Mouse (Mus musculus): ENCODE measurements around the gene Limk2. TPM values are rescaled to one million over a fixed set of nuclear protein-coding genes. Genes with fewer than 3 reads are reported as not detected.

The Limk2 gene
- polyA plus RNA-seq, 1 experiment from 2014 or later = 63.8 TPM

GRCm38 (mm10) chr11:3387482-3388196, 21.4 kb downstream of the Limk2 start:
- 90% methylated on average over 6 of the region's 6 CpGs for WGBS
- Histone ChIP-seq H3K9ac (ENCODE audit: low read depth, low read length) (no peak overlapping the region), H3K9me3 (ENCODE audit: control insufficient read depth, low read length) (no peaks in the 10 kb centered on the region), H3K27ac (replicated peaks; ENCODE audit: low read depth, low read length) (no peak overlapping the region), H3K4me1 (ENCODE audit: control insufficient read depth, insufficient read depth, low read length) (no peaks in the 10 kb centered on the region), H3K36me3 (ENCODE audit: control insufficient read depth, insufficient read depth, low read length) (peaks cover 8% of the 10 kb centered on the region), H3K4me2 (ENCODE audit: low read depth, low read length) (no peak overlapping the region), H3K4me3 (ENCODE audit: low read depth, low read length) (no peak overlapping the region), H3K27me3 (replicated peaks; ENCODE audit: control insufficient read depth, insufficient read depth, low read length) (no peaks in the 10 kb centered on the region)
- ATAC-seq (ENCODE audit: low read depth) (no peak), DNase-seq (ENCODE audit: low spot score) (no peak)

GRCm38 (mm10) chr11:3386941-3387368, 22.0 kb downstream of the Limk2 start:
- DNase-seq (ENCODE audit: low spot score) (peak; percentile 77), ATAC-seq (ENCODE audit: low read depth) (peak; percentile 88)
- Histone ChIP-seq H3K4me2 (ENCODE audit: low read depth, low read length) (no peak overlapping the region), H3K4me3 (ENCODE audit: low read depth, low read length) (no peak overlapping the region), H3K4me1 (ENCODE audit: control insufficient read depth, insufficient read depth, low read length) (no peaks in the 10 kb centered on the region), H3K27me3 (replicated peaks; ENCODE audit: control insufficient read depth, insufficient read depth, low read length) (no peaks in the 10 kb centered on the region), H3K9ac (ENCODE audit: low read depth, low read length) (no peak overlapping the region), H3K36me3 (ENCODE audit: control insufficient read depth, insufficient read depth, low read length) (peaks cover 8% of the 10 kb centered on the region), H3K9me3 (ENCODE audit: control insufficient read depth, low read length) (no peaks in the 10 kb centered on the region), H3K27ac (replicated peaks; ENCODE audit: low read depth, low read length) (no peak overlapping the region)
- WGBS = 21% methylated on average over 4 of the region's 4 CpGs

DNA sequence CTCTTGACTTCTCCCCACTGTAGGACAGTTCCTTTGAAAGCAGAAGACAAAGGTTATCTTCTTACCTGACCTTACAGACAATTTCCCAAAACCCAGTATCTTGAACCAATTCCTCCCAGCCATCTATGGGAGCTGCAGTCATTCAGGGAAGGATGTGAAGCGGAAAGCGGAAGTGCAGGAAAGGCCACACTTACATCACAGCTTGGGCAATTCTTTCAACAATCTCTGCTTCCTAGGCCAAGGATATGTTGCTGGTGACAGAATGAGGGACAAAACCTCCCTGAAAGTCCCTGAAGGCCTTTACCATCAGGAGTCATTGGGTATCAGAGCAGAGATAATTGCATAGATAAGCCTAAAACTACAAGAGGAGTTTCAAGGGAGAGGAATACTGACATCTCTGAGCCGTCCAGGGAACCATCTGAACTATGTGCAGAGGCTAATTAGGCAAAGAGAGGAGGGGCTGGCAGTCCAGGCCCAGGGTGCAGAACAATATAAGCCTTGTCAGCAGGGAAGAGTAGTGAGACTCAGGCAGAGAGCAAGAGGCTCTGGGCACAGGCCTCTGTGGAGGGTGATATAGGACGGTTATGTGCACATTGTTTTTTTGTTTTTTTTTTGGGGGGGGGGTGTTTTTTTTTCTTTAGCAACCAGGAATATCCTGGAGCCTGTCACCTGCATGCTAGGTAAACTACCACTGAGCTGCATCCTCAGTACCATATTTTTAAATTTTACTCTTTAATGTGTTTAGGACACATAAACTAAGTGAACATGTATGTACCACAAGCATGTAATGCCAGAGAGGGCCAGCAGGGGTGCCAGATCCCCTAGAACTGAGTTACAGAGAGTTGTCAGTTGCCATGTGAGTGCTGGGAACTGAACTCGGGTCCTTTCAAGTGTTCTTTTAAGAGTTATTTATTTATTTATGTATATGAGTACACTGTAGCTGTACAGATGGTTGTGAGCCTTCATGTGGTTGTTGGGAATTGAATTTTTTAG, 26.1 kb downstream of the Limk2 start:
- Histone ChIP-seq H3K4me1 (ENCODE audit: control insufficient read depth, insufficient read depth, low read length) (no peaks in the 10 kb centered on the region), H3K9ac (ENCODE audit: low read depth, low read length) (no peak overlapping the region), H3K4me2 (ENCODE audit: low read depth, low read length) (no peak overlapping the region), H3K27me3 (replicated peaks; ENCODE audit: control insufficient read depth, insufficient read depth, low read length) (no peaks in the 10 kb centered on the region), H3K4me3 (ENCODE audit: low read depth, low read length) (no peak overlapping the region), H3K36me3 (ENCODE audit: control insufficient read depth, insufficient read depth, low read length) (peaks cover 12% of the 10 kb centered on the region), H3K27ac (replicated peaks; ENCODE audit: low read depth, low read length) (no peak overlapping the region), H3K9me3 (ENCODE audit: control insufficient read depth, low read length) (no peaks in the 10 kb centered on the region)
- WGBS = 65% methylated on average over 5 of the region's 5 CpGs
- DNase-seq (ENCODE audit: low spot score) (no peak), ATAC-seq (ENCODE audit: low read depth) (no peak)

- ATAC-seq (ENCODE audit: low read depth) (no peak), DNase-seq (ENCODE audit: low spot score) (no peak)
- no peaks in the 10 kb centered on the region for H3K4me1 ChIP-seq (ENCODE audit: control insufficient read depth, insufficient read depth, low read length)
- H3K4me2 ChIP-seq (ENCODE audit: low read depth, low read length) = no peak overlapping the region
- H3K9me3 ChIP-seq (ENCODE audit: control insufficient read depth, low read length) = no peaks in the 10 kb centered on the region
- no peaks in the 10 kb centered on the region for H3K27me3 ChIP-seq (replicated peaks; ENCODE audit: control insufficient read depth, insufficient read depth, low read length)
- H3K27ac ChIP-seq (replicated peaks; ENCODE audit: low read depth, low read length) = no peak overlapping the region
- no peak overlapping the region for H3K9ac ChIP-seq (ENCODE audit: low read depth, low read length)
- peaks cover 12% of the 10 kb centered on the region for H3K36me3 ChIP-seq (ENCODE audit: control insufficient read depth, insufficient read depth, low read length)
- 83% methylated on average over 6 of the region's 6 CpGs for WGBS
- H3K4me3 ChIP-seq (ENCODE audit: low read depth, low read length) = no peak overlapping the region
These were observed 27.7 kb downstream of the Limk2 start for GRCm38 (mm10) chr11:3381148-3381814.

GRCm38 (mm10) chr11:3379427-3379826, 29.6 kb downstream of the Limk2 start:
- WGBS = 83% methylated on average over 4 of the region's 4 CpGs
- peaks cover 12% of the 10 kb centered on the region for H3K36me3 ChIP-seq (ENCODE audit: control insufficient read depth, insufficient read depth, low read length)

GRCm38 (mm10) chr11:3374741-3375140, 34.2 kb downstream of the Limk2 start:
- 27% methylated on average over 12 of the region's 12 CpGs for WGBS
- peaks cover 26% of the 10 kb centered on the region for H3K4me1 ChIP-seq (ENCODE audit: control insufficient read depth, insufficient read depth, low read length)
- peak overlapping the region; percentile 45; the same call in 1 of the 2 replicates for H3K9ac ChIP-seq (ENCODE audit: low read depth, low read length)
- ATAC-seq (ENCODE audit: low read depth) (no peak), DNase-seq (ENCODE audit: low spot score) (no peak)
- H3K4me2 ChIP-seq (ENCODE audit: low read depth, low read length) = peak overlapping the region; percentile 50
- H3K9me3 ChIP-seq (ENCODE audit: control insufficient read depth, low read length) = no peaks in the 10 kb centered on the region
- H3K36me3 ChIP-seq (ENCODE audit: control insufficient read depth, insufficient read depth, low read length) = no peaks in the 10 kb centered on the region
- no peaks in the 10 kb centered on the region for H3K27me3 ChIP-seq (replicated peaks; ENCODE audit: control insufficient read depth, insufficient read depth, low read length)
- peak overlapping the region; percentile 2; the same call in 1 of the 2 replicates for H3K4me3 ChIP-seq (ENCODE audit: low read depth, low read length)
- peak overlapping the region; percentile 81 for H3K27ac ChIP-seq (replicated peaks; ENCODE audit: low read depth, low read length)

More at GRCm38 (mm10) chr11:3379427-3379826, 29.6 kb downstream of the Limk2 start:
- H3K27ac ChIP-seq (replicated peaks; ENCODE audit: low read depth, low read length) = no peak overlapping the region
- no peaks in the 10 kb centered on the region for H3K9me3 ChIP-seq (ENCODE audit: control insufficient read depth, low read length)
- peaks cover 8% of the 10 kb centered on the region for H3K4me1 ChIP-seq (ENCODE audit: control insufficient read depth, insufficient read depth, low read length)
- H3K9ac ChIP-seq (ENCODE audit: low read depth, low read length) = no peak overlapping the region
- no peak overlapping the region for H3K4me2 ChIP-seq (ENCODE audit: low read depth, low read length)
- H3K4me3 ChIP-seq (ENCODE audit: low read depth, low read length) = no peak overlapping the region
- no peak for DNase-seq (ENCODE audit: low spot score)
- no peaks in the 10 kb centered on the region for H3K27me3 ChIP-seq (replicated peaks; ENCODE audit: control insufficient read depth, insufficient read depth, low read length)
- no peak for ATAC-seq (ENCODE audit: low read depth)

GRCm38 (mm10) chr11:3374293-3374645, 34.7 kb downstream of the Limk2 start:
- Histone ChIP-seq H3K9ac (ENCODE audit: low read depth, low read length) (peak overlapping the region; percentile 45; the same call in 1 of the 2 replicates), H3K4me1 (ENCODE audit: control insufficient read depth, insufficient read depth, low read length) (peaks cover 26% of the 10 kb centered on the region), H3K27ac (replicated peaks; ENCODE audit: low read depth, low read length) (peak overlapping the region; percentile 81), H3K9me3 (ENCODE audit: control insufficient read depth, low read length) (no peaks in the 10 kb centered on the region), H3K27me3 (replicated peaks; ENCODE audit: control insufficient read depth, insufficient read depth, low read length) (no peaks in the 10 kb centered on the region), H3K36me3 (ENCODE audit: control insufficient read depth, insufficient read depth, low read length) (no peaks in the 10 kb centered on the region), H3K4me3 (ENCODE audit: low read depth, low read length) (peak overlapping the region; percentile 2; the same call in 1 of the 2 replicates), H3K4me2 (ENCODE audit: low read depth, low read length) (peak overlapping the region; percentile 50)
- ATAC-seq (ENCODE audit: low read depth) (peak; percentile 72), DNase-seq (ENCODE audit: low spot score) (peak; percentile 86)
- 4% methylated on average over 7 of the region's 7 CpGs for WGBS

DNA sequence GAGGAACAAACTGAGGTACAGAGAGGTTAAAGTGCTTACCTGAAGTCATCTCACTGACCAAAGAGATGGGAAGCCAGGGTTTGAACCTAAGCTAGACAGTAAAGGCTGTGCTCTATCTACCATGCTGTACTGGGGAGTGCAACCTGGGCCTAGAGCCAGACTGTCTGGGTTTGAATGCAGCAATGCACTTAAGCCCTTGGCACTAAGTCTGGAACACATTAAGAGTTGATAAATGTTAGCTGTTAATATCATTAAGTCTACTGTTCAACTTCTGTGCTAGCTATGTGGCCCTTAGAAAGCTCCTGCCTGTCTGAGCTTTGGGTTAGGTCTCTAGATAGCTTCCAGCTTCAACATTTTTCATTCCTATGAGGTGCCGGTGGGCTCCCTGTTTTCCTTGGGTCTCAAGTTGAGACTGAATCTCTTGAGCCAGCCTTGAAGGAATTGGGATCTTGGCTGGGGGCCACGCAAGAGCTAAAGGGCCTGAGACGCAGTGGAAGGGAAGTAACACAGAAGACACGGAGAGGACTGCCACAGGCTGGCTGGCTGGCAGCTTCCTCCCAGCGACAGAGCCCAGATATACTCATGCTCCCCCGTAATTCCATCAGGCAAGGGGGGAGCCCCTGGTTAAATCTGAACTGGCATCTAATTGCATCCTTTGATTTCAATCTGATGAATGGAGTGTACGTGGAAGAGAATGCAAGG, 35.2 kb downstream of the Limk2 start:
- peak; percentile 49 for DNase-seq (ENCODE audit: low spot score)
- H3K4me3 ChIP-seq (ENCODE audit: low read depth, low read length) = no peak overlapping the region
- ATAC-seq (ENCODE audit: low read depth) = no peak; the same call in 1 of the 2 replicates
- H3K27me3 ChIP-seq (replicated peaks; ENCODE audit: control insufficient read depth, insufficient read depth, low read length) = no peaks in the 10 kb centered on the region
- peak overlapping the region; percentile 50 for H3K4me2 ChIP-seq (ENCODE audit: low read depth, low read length)
- no peaks in the 10 kb centered on the region for H3K9me3 ChIP-seq (ENCODE audit: control insufficient read depth, low read length)
- peak overlapping the region; percentile 45; the same call in 1 of the 2 replicates for H3K9ac ChIP-seq (ENCODE audit: low read depth, low read length)
- H3K4me1 ChIP-seq (ENCODE audit: control insufficient read depth, insufficient read depth, low read length) = peaks cover 26% of the 10 kb centered on the region
- H3K27ac ChIP-seq (replicated peaks; ENCODE audit: low read depth, low read length) = peak overlapping the region; percentile 81
- no peaks in the 10 kb centered on the region for H3K36me3 ChIP-seq (ENCODE audit: control insufficient read depth, insufficient read depth, low read length)
- 17% methylated on average over 7 of the region's 7 CpGs for WGBS
